Mouse (Mus musculus): ENCODE measurements around the gene Hivep3. TPM values are rescaled to one million over a fixed set of nuclear protein-coding genes. Genes with fewer than 3 reads are reported as not detected.
A peak's percentile ranks its signal among the peaks of the same experiment; 100 is the strongest.

Hivep3 gene
- polyA plus RNA-seq, 1 experiment from 2014 or later = 0.64 TPM

- no peak for DNase-seq (ENCODE audit: low spot score)
- Histone ChIP-seq H3K27ac (replicated peaks) (no peak overlapping the region), H3K9me3 (replicated peaks) (no peaks in the 10 kb centered on the region), H3K36me3 (no peaks in the 10 kb centered on the region), H3K27me3 (ENCODE audit: low read depth, poor library complexity, severe bottlenecking) (peaks cover 43% of the 10 kb centered on the region), H3K4me3 (peak overlapping the region; percentile 83), H3K4me1 (peaks cover 13% of the 10 kb centered on the region)
- 19% methylated on average over 4 of the region's 4 CpGs for WGBS
Measured at GRCm38 (mm10) chr4:119734352-119734751, 768 bp downstream of the Hivep3 start.

- no peaks in the 10 kb centered on the region for H3K36me3 ChIP-seq
- H3K9me3 ChIP-seq (replicated peaks) = no peaks in the 10 kb centered on the region
- no peak for DNase-seq (ENCODE audit: low spot score)
- peaks cover 36% of the 10 kb centered on the region for H3K27me3 ChIP-seq (ENCODE audit: low read depth, poor library complexity, severe bottlenecking)
- 71% methylated on average over 4 of the region's 4 CpGs for WGBS
- H3K4me3 ChIP-seq = no peak overlapping the region
- H3K27ac ChIP-seq (replicated peaks) = no peak overlapping the region
- H3K4me1 ChIP-seq = peaks cover 7% of the 10 kb centered on the region
Measured at GRCm38 (mm10) chr4:119738641-119739040, 5.1 kb downstream of the Hivep3 start.

DNA sequence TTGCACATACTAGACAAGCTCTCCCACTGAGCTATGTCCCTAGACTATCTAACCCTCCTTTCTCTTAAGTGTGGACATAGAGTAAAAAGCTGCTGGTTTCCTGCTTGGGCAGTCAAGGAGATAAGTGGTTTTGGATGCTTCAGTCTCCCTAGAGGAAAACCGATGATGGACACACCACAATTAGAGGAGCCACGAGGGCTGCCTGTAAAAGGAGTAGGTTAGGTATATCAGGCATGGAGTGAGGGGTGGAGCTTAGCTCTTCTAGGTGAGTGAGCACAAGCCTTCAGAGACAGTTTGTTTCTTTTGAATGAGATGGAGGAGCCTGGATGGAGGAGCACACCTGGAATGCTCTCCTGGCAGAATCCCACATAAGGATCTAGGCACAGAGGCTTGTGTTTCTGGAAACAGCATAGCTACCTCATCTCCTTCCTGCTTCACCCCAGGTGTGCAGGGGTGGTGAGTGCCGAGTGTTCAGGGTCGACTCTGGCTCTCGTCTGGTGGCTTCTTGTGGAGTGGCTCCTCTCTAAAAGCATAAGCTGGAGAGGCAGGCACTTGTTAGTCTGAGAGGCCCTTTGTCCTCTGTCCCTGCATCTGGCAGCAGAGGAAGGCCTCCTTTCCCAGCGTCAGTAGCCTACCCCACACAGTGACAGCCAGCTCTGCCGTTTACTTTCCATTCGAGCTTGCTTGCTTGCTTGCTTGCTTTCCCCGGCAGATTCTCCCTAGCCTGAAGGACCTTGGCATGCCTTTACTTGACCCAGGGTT lies 5.9 kb downstream of the Hivep3 start:
- Histone ChIP-seq H3K27me3 (ENCODE audit: low read depth, poor library complexity, severe bottlenecking) (peaks cover 27% of the 10 kb centered on the region), H3K4me3 (no peak overlapping the region), H3K4me1 (no peaks in the 10 kb centered on the region), H3K36me3 (no peaks in the 10 kb centered on the region), H3K27ac (replicated peaks) (no peak overlapping the region), H3K9me3 (replicated peaks) (no peaks in the 10 kb centered on the region)
- WGBS = 58% methylated on average over 9 of the region's 9 CpGs
- DNase-seq (ENCODE audit: low spot score) = no peak

DNA sequence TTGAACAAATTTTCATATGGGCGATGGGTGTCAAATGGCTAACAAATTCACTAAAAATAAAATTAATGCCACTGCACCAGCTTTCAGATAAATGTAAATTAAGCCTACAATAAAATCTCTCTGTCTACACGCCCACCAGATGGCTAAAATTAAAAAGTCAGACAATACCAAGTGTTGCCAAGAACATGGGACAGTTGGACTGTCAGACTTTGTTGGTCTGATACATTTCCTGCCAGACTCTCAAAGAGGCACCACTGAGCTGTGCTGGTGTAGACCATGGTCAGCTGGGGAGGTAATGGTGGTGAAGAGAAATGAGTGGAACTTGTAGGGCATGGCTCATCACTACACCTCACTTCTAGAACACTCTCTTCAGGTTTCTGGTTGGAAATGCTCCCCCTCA lies 14.8 kb downstream of the Hivep3 start:
- 76% methylated on average over 2 of the region's 2 CpGs for WGBS
- H3K4me1 ChIP-seq = peaks cover 8% of the 10 kb centered on the region
- H3K27ac ChIP-seq (replicated peaks) = no peak overlapping the region
- no peaks in the 10 kb centered on the region for H3K27me3 ChIP-seq (ENCODE audit: low read depth, poor library complexity, severe bottlenecking)
- no peak overlapping the region for H3K4me3 ChIP-seq
- H3K9me3 ChIP-seq (replicated peaks) = no peaks in the 10 kb centered on the region
- no peaks in the 10 kb centered on the region for H3K36me3 ChIP-seq
- DNase-seq (ENCODE audit: low spot score) = no peak

- H3K27ac ChIP-seq (replicated peaks) = no peak overlapping the region
- peaks cover 8% of the 10 kb centered on the region for H3K4me1 ChIP-seq
- no peaks in the 10 kb centered on the region for H3K36me3 ChIP-seq
- WGBS = 36% methylated on average over 4 of the region's 4 CpGs
- DNase-seq (ENCODE audit: low spot score) = no peak
- H3K27me3 ChIP-seq (ENCODE audit: low read depth, poor library complexity, severe bottlenecking) = no peaks in the 10 kb centered on the region
- no peak overlapping the region for H3K4me3 ChIP-seq
- no peaks in the 10 kb centered on the region for H3K9me3 ChIP-seq (replicated peaks)
Measured at GRCm38 (mm10) chr4:119750157-119750556, 16.6 kb downstream of the Hivep3 start.

DNA sequence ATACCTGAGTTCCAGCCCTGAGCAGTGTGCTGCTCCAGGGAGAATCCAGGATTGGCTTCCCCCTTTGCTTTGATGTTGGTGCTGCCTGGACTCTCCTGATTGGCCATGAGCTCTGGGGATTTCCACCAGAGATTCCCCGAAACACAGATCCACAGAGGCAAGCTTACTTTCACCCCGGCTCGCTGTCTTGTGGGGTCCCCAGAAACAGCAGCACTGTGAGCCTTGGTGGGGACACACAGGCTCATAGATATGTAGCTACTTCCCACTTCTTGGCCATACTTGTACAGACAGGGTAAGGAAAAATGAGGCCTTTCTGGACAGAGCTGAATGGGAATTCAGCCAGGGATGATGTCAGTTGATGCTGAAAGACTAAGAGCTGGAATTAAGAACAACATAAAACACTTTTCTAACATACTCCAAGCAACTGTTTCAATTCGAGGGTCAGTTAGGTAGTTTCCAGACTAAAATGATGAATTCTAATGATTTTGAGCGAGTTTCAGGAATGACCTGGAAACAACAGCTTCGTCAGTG lies 17.2 kb downstream of the Hivep3 start:
- WGBS = 87% methylated on average over 6 of the region's 6 CpGs
- Histone ChIP-seq H3K27me3 (ENCODE audit: low read depth, poor library complexity, severe bottlenecking) (no peaks in the 10 kb centered on the region), H3K4me3 (no peak overlapping the region), H3K4me1 (peaks cover 8% of the 10 kb centered on the region), H3K36me3 (no peaks in the 10 kb centered on the region), H3K9me3 (replicated peaks) (no peaks in the 10 kb centered on the region; the same call in 1 of the 2 replicates), H3K27ac (replicated peaks) (no peak overlapping the region)
- DNase-seq (ENCODE audit: low spot score) = no peak

GRCm38 (mm10) chr4:119751408-119752006 lies 17.9 kb downstream of the Hivep3 start:
- no peaks in the 10 kb centered on the region for H3K36me3 ChIP-seq
- WGBS = 89% methylated on average over 2 of the region's 2 CpGs
- no peak for DNase-seq (ENCODE audit: low spot score)
- peaks cover 8% of the 10 kb centered on the region for H3K4me1 ChIP-seq
- no peaks in the 10 kb centered on the region; the same call in 1 of the 2 replicates for H3K9me3 ChIP-seq (replicated peaks)
- no peaks in the 10 kb centered on the region for H3K27me3 ChIP-seq (ENCODE audit: low read depth, poor library complexity, severe bottlenecking)
- no peak overlapping the region for H3K27ac ChIP-seq (replicated peaks)
- H3K4me3 ChIP-seq = no peak overlapping the region

- no peak for DNase-seq (ENCODE audit: low spot score)
- WGBS = 90% methylated on average over 4 of the region's 4 CpGs
Measured at GRCm38 (mm10) chr4:119759574-119760233, 26.1 kb downstream of the Hivep3 start.

DNA sequence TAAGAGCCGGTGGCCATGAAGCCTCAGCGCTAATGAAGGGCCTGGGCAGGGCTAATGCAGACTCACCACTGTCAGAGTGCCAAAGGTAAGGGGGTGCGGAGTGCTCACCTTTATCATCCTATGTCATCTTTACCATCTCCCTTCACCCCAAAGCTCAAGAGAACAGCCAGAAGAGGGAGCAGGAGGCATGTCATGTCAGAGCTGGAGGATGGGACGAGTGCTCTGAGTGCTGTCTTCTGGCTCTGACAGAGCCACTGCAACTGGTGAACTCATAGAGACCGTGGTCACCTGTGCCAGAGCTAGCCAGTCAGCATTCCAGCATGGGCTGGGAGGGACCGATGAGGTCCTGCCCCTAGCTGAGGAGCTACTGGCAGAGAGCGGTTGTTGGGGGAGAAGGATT lies 27.2 kb downstream of the Hivep3 start:
- no peak overlapping the region for H3K4me3 ChIP-seq
- no peak overlapping the region for H3K27ac ChIP-seq (replicated peaks)
- H3K27me3 ChIP-seq (ENCODE audit: low read depth, poor library complexity, severe bottlenecking) = no peaks in the 10 kb centered on the region
- no peaks in the 10 kb centered on the region for H3K4me1 ChIP-seq
- no peak for DNase-seq (ENCODE audit: low spot score)
- no peaks in the 10 kb centered on the region; the same call in 1 of the 2 replicates for H3K9me3 ChIP-seq (replicated peaks)
- WGBS = 86% methylated on average over 7 of the region's 7 CpGs
- no peaks in the 10 kb centered on the region for H3K36me3 ChIP-seq

More at GRCm38 (mm10) chr4:119759574-119760233, 26.1 kb downstream of the Hivep3 start:
- Histone ChIP-seq H3K4me3 (no peak overlapping the region), H3K27ac (replicated peaks) (no peak overlapping the region), H3K27me3 (ENCODE audit: low read depth, poor library complexity, severe bottlenecking) (no peaks in the 10 kb centered on the region), H3K9me3 (replicated peaks) (no peaks in the 10 kb centered on the region; the same call in 1 of the 2 replicates), H3K4me1 (no peaks in the 10 kb centered on the region), H3K36me3 (no peaks in the 10 kb centered on the region)

DNA sequence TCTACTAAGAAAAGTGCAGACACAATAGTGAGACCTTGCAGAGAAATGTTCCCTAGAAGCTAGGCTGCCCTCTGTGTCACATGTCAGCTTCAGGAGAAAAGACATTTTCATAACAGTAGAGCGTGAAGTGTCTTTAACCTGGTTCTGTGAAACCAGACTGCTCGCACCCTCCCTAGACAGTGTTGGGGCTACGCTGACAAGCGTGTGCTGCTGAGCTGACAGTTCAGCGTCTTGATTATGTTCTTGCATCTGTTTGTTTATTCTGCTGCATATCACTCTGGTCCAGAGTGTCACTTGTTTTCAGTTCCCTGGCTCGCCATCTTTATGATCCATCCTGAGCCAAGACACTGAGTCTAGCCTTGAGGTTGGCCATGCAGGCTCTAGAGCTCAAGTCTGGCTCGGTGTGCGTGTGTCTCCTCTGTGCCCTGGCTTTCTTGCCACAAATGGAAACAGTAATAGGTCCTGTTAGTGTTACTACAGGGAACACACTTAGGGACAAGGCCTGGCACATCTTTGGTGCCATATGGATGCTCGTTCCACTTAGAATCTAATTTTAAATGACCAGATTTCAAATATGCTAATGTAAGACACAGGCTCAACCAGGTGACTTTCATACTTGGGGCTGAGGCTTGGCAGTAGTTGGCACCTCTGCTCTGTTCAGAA lies 28.0 kb downstream of the Hivep3 start:
- 91% methylated on average over 9 of the region's 9 CpGs for WGBS
- Histone ChIP-seq H3K4me3 (no peak overlapping the region), H3K27me3 (ENCODE audit: low read depth, poor library complexity, severe bottlenecking) (no peaks in the 10 kb centered on the region), H3K4me1 (no peaks in the 10 kb centered on the region), H3K36me3 (no peaks in the 10 kb centered on the region), H3K27ac (replicated peaks) (no peak overlapping the region), H3K9me3 (replicated peaks) (no peaks in the 10 kb centered on the region)
- no peak for DNase-seq (ENCODE audit: low spot score)

DNA sequence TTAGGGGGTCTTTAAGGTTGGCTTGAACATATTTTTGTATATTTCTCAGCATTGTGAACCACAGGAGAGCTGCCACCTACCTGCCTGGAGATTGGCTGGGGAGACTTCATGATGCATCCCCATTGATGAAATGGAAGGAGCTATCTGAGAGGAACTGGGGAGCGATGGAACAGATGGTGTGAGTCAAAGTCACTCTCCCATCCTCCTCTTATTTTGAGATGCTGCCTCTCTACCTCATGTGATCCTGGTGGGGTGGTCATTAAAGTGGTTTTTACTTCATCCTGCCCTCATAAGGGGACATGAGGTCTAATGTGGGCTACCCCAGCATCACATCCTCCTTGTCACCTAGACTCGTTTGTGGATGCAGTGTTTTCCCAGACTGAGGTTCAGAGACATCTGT lies 28.6 kb downstream of the Hivep3 start:
- no peak for DNase-seq (ENCODE audit: low spot score)
- WGBS = 81% methylated on average over 2 of the region's 2 CpGs
- Histone ChIP-seq H3K4me1 (no peaks in the 10 kb centered on the region), H3K27me3 (ENCODE audit: low read depth, poor library complexity, severe bottlenecking) (no peaks in the 10 kb centered on the region), H3K9me3 (replicated peaks) (no peaks in the 10 kb centered on the region), H3K36me3 (no peaks in the 10 kb centered on the region), H3K4me3 (no peak overlapping the region), H3K27ac (replicated peaks) (no peak overlapping the region)

- H3K4me3 ChIP-seq = no peak overlapping the region
- H3K4me1 ChIP-seq = no peaks in the 10 kb centered on the region
- H3K27me3 ChIP-seq (ENCODE audit: low read depth, poor library complexity, severe bottlenecking) = no peaks in the 10 kb centered on the region
- H3K27ac ChIP-seq (replicated peaks) = no peak overlapping the region
- no peak for DNase-seq (ENCODE audit: low spot score)
- H3K36me3 ChIP-seq = no peaks in the 10 kb centered on the region
- 93% methylated on average over 3 of the region's 3 CpGs for WGBS
- no peaks in the 10 kb centered on the region for H3K9me3 ChIP-seq (replicated peaks)
Measured at GRCm38 (mm10) chr4:119768046-119768445, 34.5 kb downstream of the Hivep3 start.

Measured in midbrain, embryonic 10.5 days (tissue).